Comparison of ENCODE assay signal across 8 mouse cellular contexts in the genomic region with DNA sequence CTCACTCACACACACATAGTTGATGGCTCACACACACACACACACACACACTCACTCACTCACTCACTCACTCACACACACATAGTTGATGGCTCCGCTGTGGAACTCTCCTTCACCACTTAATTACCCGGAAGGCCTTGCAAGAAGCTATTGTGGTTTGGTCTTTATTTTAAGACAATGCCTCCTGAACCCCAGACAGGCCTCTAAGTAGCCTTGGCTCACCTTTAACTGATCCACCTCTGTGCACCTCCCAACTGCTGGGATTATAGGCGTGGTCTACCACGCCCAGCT. TPM values are rescaled to one million over a fixed set of nuclear protein-coding genes. Genes with fewer than 3 reads are reported as not detected.
DNase-seq lines count a peak whose midpoint lies in the region; ATAC-seq and TF ChIP-seq lines count a peak whose summit lies in the region.

No protein-coding gene starts in this region.

- H3K36me3 ChIP-seq in kidney, postnatal 0 days (ENCODE audit: insufficient read depth, low read length) = no peaks in the 10 kb centered on the region
- H3K36me3 ChIP-seq in intestine, embryonic 15.5 days = no peaks in the 10 kb centered on the region

- peak overlapping the region; percentile 62 for H3K4me3 ChIP-seq in kidney, postnatal 0 days (replicated peaks; ENCODE audit: low read depth, low read length)
- peak overlapping the region; percentile 62 for H3K4me3 ChIP-seq in intestine, embryonic 15.5 days (replicated peaks)

- H3K4me2 ChIP-seq in kidney, postnatal 0 days (ENCODE audit: low read length) = peak overlapping the region; percentile 97
- H3K4me2 ChIP-seq in intestine, embryonic 15.5 days (replicated peaks) = peak overlapping the region; percentile 97

- TF ChIP-seq CTCF in kidney, postnatal 0 days (IDR thresholded peaks at IDR 0.05; ENCODE audit: low read depth) = no peak

- no peak overlapping the region for H3K9ac ChIP-seq in kidney, postnatal 0 days (ENCODE audit: low read depth, low read length)
- H3K9ac ChIP-seq in intestine, embryonic 15.5 days = 0 out of 2 replicates have a peak overlapping the region, but pooled peaks have one; percentile 60

- WGBS in kidney, postnatal 0 days = 19% methylated on average over 4 of the region's 4 CpGs
- WGBS in intestine, embryonic 15.5 days = 18% methylated on average over 4 of the region's 4 CpGs

- ATAC-seq in kidney, postnatal 0 days (replicated peaks; ENCODE audit: low FRiP score, low read depth) = no peak
- ATAC-seq in common myeloid progenitor, adult 5-6 weeks (replicated peaks; ENCODE audit: low read depth, poor library complexity, severe bottlenecking) = 0 out of 2 replicates have a peak, but pooled peaks have one; percentile 1
- 0 out of 2 replicates have a peak, but pooled peaks have one; percentile 1 for ATAC-seq in intestine, embryonic 15.5 days
- no peak for ATAC-seq in cerebellum, adult (ENCODE audit: insufficient number of reproducible peaks, low FRiP score, low TSS enrichment)

- no peak for DNase-seq in kidney, postnatal 0 days (ENCODE audit: low spot score)
- no peak for DNase-seq in kidney, adult 11 months
- peak; percentile 18 for DNase-seq in neural tube, embryonic 10.5 days (ENCODE audit: extremely low spot score, low spot score)
- DNase-seq in spleen, postnatal 14 days (ENCODE audit: low spot score in 2 of 2) = no peak
- no peak for DNase-seq in cerebellum, postnatal 25 days

- no peaks in the 10 kb centered on the region; the same call in 1 of the 2 replicates for H3K4me1 ChIP-seq in kidney, postnatal 0 days (replicated peaks; ENCODE audit: insufficient read depth, low read length)
- no peaks in the 10 kb centered on the region; the same call in 1 of the 2 replicates for H3K4me1 ChIP-seq in intestine, embryonic 15.5 days (replicated peaks)

- H3K27ac ChIP-seq in kidney, postnatal 0 days = no peak overlapping the region
- H3K27ac ChIP-seq in intestine, embryonic 15.5 days = no peak overlapping the region

- H3K9me3 ChIP-seq in kidney, postnatal 0 days (replicated peaks; ENCODE audit: low read length) = no peaks in the 10 kb centered on the region
- H3K9me3 ChIP-seq in intestine, embryonic 15.5 days = no peaks in the 10 kb centered on the region

- no peaks in the 10 kb centered on the region for H3K27me3 ChIP-seq in kidney, postnatal 0 days (ENCODE audit: insufficient read depth, low read length)
- H3K27me3 ChIP-seq in intestine, embryonic 15.5 days (replicated peaks) = peaks cover 10% of the 10 kb centered on the region; the same call in 1 of the 2 replicates

RNA-seq across cellular contexts. Expression of a gene that starts 0.8 kb away (rescaled TPM):
- 3.4 and 3.8 TPM in 2 replicates for polyA plus RNA-seq in kidney, postnatal 0 days (2015; fragmentation: Nextera tagmentation; extraction: Ambion mirVana)
- 2.9 and 4.2 TPM in 2 replicates for total RNA-seq in common myeloid progenitor, adult 5-6 weeks (2017)
- polyA plus RNA-seq in intestine, embryonic 15.5 days (2015; fragmentation: Nextera tagmentation; extraction: Ambion mirVana) = 11.1 and 15.8 TPM in 2 replicates

Comparison
In these comparisons a context has a peak if more than half of its experiments do, and no peak if none do; other contexts are left out.
1. ATAC-seq: peak in common myeloid progenitor, adult 5-6 weeks (single experiment) and intestine, embryonic 15.5 days (single experiment); none in kidney, postnatal 0 days (single experiment) and cerebellum, adult (single experiment).